Mouse (Mus musculus) kidney, adult 2 months (tissue): Measurements from ENCODE around the gene Pgbd5.

Experiments
- CTCF ChIP-seq: fragments of 200-500 bp; conservative IDR thresholded peaks from 2 replicates; pipeline ENCODE4 v1.5.1; 2011; ENCODE audit warnings: low read depth, mild to moderate bottlenecking, control low read depth, low read length, moderate library complexity, mixed read lengths; ENCODE audit not compliant: insufficient read depth, insufficient read length
- POLR2A ChIP-seq: fragments of 200-500 bp; IDR thresholded peaks from one replicate; pipeline ENCODE4 v1.6.1; 2011; ENCODE audit warnings: low read depth, low read length, control low read depth

- TF ChIP-seq POLR2A (no peak), CTCF (no peak)
These were observed 22.7 kb upstream of the Pgbd5 start for GRCm38 (mm10) chr8:124462192-124462591.
